Comparison of ENCODE assay signal across 12 mouse cellular contexts in the genomic region with DNA sequence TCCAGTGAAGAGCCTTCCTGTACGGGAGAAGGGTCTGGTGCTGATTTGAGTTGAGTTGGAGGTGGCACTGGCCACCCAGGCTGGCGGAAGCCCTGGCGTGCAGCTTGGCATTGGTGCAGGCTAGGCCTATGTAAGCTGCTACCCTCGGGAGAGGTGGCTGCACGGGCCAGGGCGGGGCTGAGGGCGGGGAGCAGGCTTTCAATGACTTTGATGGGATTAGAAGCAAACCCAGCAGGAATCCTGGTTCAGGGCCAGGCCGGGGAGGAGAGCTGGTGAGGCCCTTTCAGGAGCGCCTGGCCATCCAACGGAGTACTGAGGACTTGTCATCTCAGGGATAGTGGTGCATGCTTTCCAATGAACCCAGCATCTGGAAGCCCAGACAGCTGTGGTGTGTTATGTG. TPM values are rescaled to one million over a fixed set of nuclear protein-coding genes. Genes with fewer than 3 reads are reported as not detected.
DNase-seq lines count a peak whose midpoint lies in the region; ATAC-seq and TF ChIP-seq lines count a peak whose summit lies in the region.
"Had no signal": no experiment of that assay in that cellular context is flagged by ENCODE, and none has a peak within 500 bp of the region (broad histone marks: within the 10 kb centered on the region; RNA-seq: fewer than 3 reads in every experiment).

No protein-coding gene starts in this region.

- intact Hi-C loops in gastrocnemius, adult 2 months (cut with DNase I), result no loop called here

- no peak for ATAC-seq in midbrain, embryonic 11.5 days (ENCODE audit: low FRiP score)
- no peak for ATAC-seq in liver, embryonic 11.5 days (replicated peaks; ENCODE audit: low FRiP score)
- ATAC-seq: inflammation-experienced regulatory T-cells, adult 6 months had no signal

- H3K27me3 ChIP-seq in midbrain, embryonic 10.5 days (ENCODE audit: low read depth, poor library complexity, severe bottlenecking), result peaks cover 38% of the 10 kb centered on the region
- no peaks in the 10 kb centered on the region for H3K27me3 ChIP-seq in midbrain, embryonic 11.5 days (ENCODE audit: control insufficient read depth, insufficient read depth, low read length)
- no peaks in the 10 kb centered on the region for H3K27me3 ChIP-seq in liver, embryonic 11.5 days (replicated peaks; ENCODE audit: control insufficient read depth, insufficient read depth, low read length)
- H3K27me3 ChIP-seq: neural tube, embryonic 15.5 days had no signal

- peak; percentile 49 for DNase-seq in adrenal gland, postnatal 10 days
- no peak for DNase-seq in adrenal gland, adult 8-10 months
- DNase-seq in gastrocnemius, adult 2 months, result peak; percentile 58
- DNase-seq in gastrocnemius, adult 8-10 months (ENCODE audit: low spot score in 2 of 2), result no peak
- DNase-seq in midbrain, embryonic 10.5 days (ENCODE audit: low spot score), result peak; percentile 56
- DNase-seq in midbrain, embryonic 11.5 days (ENCODE audit: low spot score, missing footprints), result no peak
- no peak for DNase-seq in liver, embryonic 11.5 days (ENCODE audit: low spot score)
- DNase-seq in layer of hippocampus, postnatal 14 days (ENCODE audit: low spot score in 2 of 2), result no peak
- DNase-seq: gastrocnemius, postnatal 25 days; lung, postnatal 14 days had no signal

- H3K9me3 ChIP-seq in midbrain, embryonic 10.5 days (replicated peaks), result no peaks in the 10 kb centered on the region
- no peaks in the 10 kb centered on the region for H3K9me3 ChIP-seq in midbrain, embryonic 11.5 days (ENCODE audit: control insufficient read depth, low read length)
- H3K9me3 ChIP-seq in liver, embryonic 11.5 days (ENCODE audit: control insufficient read depth, low read length), result no peaks in the 10 kb centered on the region
- H3K9me3 ChIP-seq: neural tube, embryonic 15.5 days had no signal

- peaks cover 68% of the 10 kb centered on the region for H3K4me1 ChIP-seq in midbrain, embryonic 10.5 days
- peaks cover 11% of the 10 kb centered on the region for H3K4me1 ChIP-seq in midbrain, embryonic 11.5 days (ENCODE audit: control insufficient read depth, insufficient read depth, low read length)
- peaks cover 53% of the 10 kb centered on the region for H3K4me1 ChIP-seq in liver, embryonic 11.5 days (replicated peaks; ENCODE audit: control insufficient read depth, insufficient read depth, low read length)

- TF ChIP-seq CTCF in gastrocnemius, adult 2 months (IDR thresholded peaks at IDR 0.05), result no peak

- no peak overlapping the region for H3K4me3 ChIP-seq in gastrocnemius, adult 2 months
- H3K4me3 ChIP-seq in midbrain, embryonic 10.5 days, result no peak overlapping the region
- no peak overlapping the region for H3K4me3 ChIP-seq in midbrain, embryonic 11.5 days (ENCODE audit: low read depth, low read length)
- H3K4me3 ChIP-seq in liver, embryonic 11.5 days (ENCODE audit: low read depth, low read length), result no peak overlapping the region
- H3K4me3 ChIP-seq: neural tube, embryonic 15.5 days had no signal

- no peak overlapping the region for H3K9ac ChIP-seq in midbrain, embryonic 11.5 days (ENCODE audit: low read length)
- no peak overlapping the region for H3K9ac ChIP-seq in liver, embryonic 11.5 days (ENCODE audit: low read depth, low read length)
- H3K9ac ChIP-seq: neural tube, embryonic 15.5 days had no signal

- no peaks in the 10 kb centered on the region for H3K36me3 ChIP-seq in midbrain, embryonic 10.5 days
- no peaks in the 10 kb centered on the region for H3K36me3 ChIP-seq in midbrain, embryonic 11.5 days (ENCODE audit: control insufficient read depth, insufficient read depth, low read length)
- no peaks in the 10 kb centered on the region for H3K36me3 ChIP-seq in liver, embryonic 11.5 days (ENCODE audit: control insufficient read depth, insufficient read depth, low read length)
- H3K36me3 ChIP-seq: neural tube, embryonic 15.5 days had no signal

- peak overlapping the region; percentile 56 for H3K27ac ChIP-seq in gastrocnemius, adult 2 months
- no peak overlapping the region for H3K27ac ChIP-seq in midbrain, embryonic 10.5 days (replicated peaks)
- no peak overlapping the region for H3K27ac ChIP-seq in midbrain, embryonic 11.5 days (ENCODE audit: low read depth, low read length)
- H3K27ac ChIP-seq in liver, embryonic 11.5 days (ENCODE audit: low read depth, low read length), result peak overlapping the region; percentile 35; the same call in 1 of the 2 replicates
- H3K27ac ChIP-seq: neural tube, embryonic 15.5 days had no signal

- WGBS in midbrain, embryonic 10.5 days, result 15% methylated on average over 10 of the region's 10 CpGs
- 9% methylated on average over 10 of the region's 10 CpGs for WGBS in midbrain, embryonic 11.5 days
- 57% methylated on average over 10 of the region's 10 CpGs for WGBS in liver, embryonic 11.5 days

- H3K4me2 ChIP-seq in midbrain, embryonic 11.5 days, result no peak overlapping the region
- H3K4me2 ChIP-seq in liver, embryonic 11.5 days, result no peak overlapping the region
- H3K4me2 ChIP-seq: neural tube, embryonic 15.5 days had no signal

RNA-seq across cellular contexts. Expression of a gene that starts 43.4 kb away (rescaled TPM):
- total RNA-seq in adrenal gland, postnatal 10 days (2021), result 10 to 100 TPM; 49.3 to 75.6 TPM
- total RNA-seq in adrenal gland, adult 8-10 months (2022), result 10 to 100 TPM; 51.3 to 64.4 (median 56.7) TPM
- total RNA-seq in gastrocnemius, adult 2 months (2021), result 100 to 1,000 TPM; 118 to 120 TPM
- total RNA-seq in gastrocnemius, adult 8-10 months (2022), result 100 to 1,000 TPM; 127 to 155 (median 141) TPM
- 7.5 and 7.6 TPM in 2 replicates for polyA plus RNA-seq in midbrain, embryonic 10.5 days (2016; fragmentation: Nextera tagmentation; extraction: Ambion mirVana)
- polyA plus RNA-seq in midbrain, embryonic 11.5 days (2014; fragmentation: Nextera tagmentation; extraction: Ambion mirVana), result 6.7 and 6.9 TPM in 2 replicates
- 5.2 and 5.5 TPM in 2 replicates for polyA plus RNA-seq in liver, embryonic 11.5 days (2014; fragmentation: Nextera tagmentation; extraction: Ambion mirVana)
- 10 to 100 TPM; 19.4 to 21.0 TPM for total RNA-seq in layer of hippocampus, postnatal 14 days (2021)

Comparison
In these comparisons a context has a peak if more than half of its experiments do, and no peak if none do; other contexts are left out.
1. DNase-seq: peak in adrenal gland, postnatal 10 days (single experiment), gastrocnemius, adult 2 months (single experiment) and midbrain, embryonic 10.5 days (single experiment); none in adrenal gland, adult 8-10 months (single experiment), gastrocnemius, adult 8-10 months (0 of 2), midbrain, embryonic 11.5 days (single experiment), liver, embryonic 11.5 days (single experiment) and layer of hippocampus, postnatal 14 days (0 of 2).
2. H3K27ac ChIP-seq: peak in gastrocnemius, adult 2 months (single experiment) and liver, embryonic 11.5 days (single experiment); none in midbrain, embryonic 10.5 days (single experiment) and midbrain, embryonic 11.5 days (single experiment).